Mouse (Mus musculus): ENCODE measurements around the gene Wdr82.

The Wdr82 gene

DNA sequence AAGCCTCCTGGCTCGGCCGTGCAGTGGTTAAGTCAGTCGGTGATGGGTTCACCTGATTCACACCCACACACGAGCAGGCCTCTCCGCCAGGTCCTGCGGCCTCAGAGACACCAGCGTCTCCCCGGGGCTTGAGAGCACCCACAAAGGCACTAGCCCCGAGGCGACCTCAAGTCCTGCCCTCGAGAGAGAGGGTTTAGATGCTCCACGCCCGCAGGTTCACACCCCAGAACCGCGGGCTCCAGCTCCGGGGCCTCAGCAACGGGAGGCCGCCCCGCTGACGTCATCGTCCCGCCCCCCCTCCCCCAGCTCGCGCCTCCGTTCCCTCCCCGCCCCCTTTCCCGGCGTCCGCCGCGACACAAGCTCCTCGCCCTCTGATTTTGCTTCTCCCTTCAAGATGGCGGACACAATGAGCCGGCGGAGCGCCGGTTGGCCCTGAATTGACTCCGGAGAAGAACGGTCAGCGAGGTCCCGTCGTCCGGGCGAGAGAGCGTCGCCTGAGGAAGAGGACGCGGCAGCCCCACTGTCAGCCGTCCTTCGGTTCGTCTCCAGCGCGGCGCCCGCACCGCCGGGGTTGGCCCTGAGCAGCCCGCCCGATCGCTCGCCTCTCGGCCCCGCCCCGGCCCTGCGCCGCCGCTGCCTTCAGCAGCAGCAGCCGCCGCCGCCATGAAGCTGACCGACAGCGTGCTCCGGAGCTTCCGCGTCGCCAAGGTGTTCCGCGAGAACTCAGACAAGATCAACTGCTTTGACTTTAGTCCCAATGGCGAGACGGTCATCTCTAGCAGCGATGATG is at the start of gene Wdr82:
Wdr82 (plus strand) TSS at position 373 of the 790 bp plus-strand sequence.
- peak; percentile 95 for DNase-seq (ENCODE audit: low read depth)

DNA sequence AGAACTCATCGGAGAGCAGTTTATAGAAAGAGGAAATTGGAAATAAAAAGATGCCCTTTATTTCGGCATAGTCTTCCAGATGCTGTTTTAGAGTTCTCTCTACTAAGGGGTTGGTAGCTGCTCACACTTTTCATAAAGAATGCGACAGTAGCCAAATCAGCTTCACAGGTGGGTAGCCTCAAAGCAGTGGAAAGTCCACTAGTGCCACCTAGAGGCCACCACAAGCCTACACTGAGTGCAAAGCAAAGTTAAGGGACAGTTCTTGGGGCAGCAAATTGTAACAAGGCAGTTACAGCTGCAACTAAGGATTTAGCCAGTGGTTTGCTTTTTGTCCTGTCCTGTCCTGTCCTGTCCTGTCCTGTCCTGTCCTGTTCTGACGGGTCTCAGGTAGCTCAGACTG is 47.1 kb upstream of the Wdr82 start:
- DNase-seq (ENCODE audit: low read depth), result peak; percentile 43

DNA sequence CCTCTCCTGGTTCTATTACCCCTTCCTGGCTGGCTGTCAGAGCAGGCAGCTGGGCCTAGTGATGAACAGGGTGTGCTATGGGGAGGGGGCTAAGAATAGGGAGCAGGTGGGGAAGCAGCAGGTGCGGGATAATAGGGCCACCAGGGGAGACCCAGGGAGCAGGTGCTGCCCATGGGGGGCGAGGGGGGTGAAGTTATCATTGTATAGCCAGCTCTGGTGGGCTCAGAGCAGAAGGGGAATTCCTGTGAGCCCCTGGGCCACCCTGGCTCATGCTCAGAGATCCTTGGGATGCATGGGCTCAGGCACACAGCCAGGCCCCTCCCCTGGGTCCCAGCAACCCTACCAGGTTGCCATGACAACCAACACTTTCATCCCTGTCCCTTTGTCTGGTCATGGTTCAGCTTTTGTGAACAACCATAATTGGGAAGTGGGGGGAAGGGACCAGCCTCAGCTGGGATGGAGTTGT is 43.9 kb upstream of the Wdr82 start:
- no peak for DNase-seq (ENCODE audit: low read depth)

DNA sequence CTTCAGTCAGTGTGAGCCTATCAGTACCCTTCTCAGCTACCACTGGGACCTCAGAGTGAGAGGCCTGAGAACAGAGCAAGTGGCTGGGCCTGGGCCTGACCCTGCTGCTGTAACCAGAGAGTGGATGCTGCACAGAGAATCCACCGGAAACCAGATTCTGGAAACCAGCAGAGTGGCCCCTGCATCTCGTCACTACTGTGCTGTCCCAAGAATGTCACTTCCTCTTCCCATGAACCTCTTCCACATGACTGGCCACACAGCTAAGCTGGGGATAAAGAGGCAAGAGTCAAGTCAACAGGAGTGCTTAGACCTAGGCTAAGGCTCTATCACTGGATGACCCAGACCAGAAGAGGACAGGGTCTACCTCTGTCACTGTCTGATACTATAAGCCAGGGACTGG is 41.7 kb upstream of the Wdr82 start:
- DNase-seq (ENCODE audit: low read depth), result no peak

DNA sequence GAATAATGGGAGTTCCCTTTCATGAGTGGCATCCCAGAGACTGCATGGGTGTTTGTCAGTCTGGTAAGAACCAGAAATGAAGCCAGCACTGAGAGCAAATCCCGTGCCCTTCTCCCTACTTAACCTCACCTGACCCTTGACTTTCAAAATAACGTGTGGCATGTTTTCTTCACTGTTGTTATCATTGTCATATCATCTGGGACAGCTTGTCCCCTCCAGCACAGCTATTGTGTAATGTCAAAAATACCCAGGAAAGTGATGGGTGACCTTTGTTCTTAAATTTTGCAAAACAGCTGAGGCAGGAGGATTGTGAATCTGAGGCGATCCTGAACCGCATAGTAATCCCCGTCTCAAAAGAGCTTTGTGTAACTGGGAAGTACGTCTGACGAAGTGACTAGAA is 40.5 kb upstream of the Wdr82 start:
- no peak for DNase-seq (ENCODE audit: low read depth)

DNA sequence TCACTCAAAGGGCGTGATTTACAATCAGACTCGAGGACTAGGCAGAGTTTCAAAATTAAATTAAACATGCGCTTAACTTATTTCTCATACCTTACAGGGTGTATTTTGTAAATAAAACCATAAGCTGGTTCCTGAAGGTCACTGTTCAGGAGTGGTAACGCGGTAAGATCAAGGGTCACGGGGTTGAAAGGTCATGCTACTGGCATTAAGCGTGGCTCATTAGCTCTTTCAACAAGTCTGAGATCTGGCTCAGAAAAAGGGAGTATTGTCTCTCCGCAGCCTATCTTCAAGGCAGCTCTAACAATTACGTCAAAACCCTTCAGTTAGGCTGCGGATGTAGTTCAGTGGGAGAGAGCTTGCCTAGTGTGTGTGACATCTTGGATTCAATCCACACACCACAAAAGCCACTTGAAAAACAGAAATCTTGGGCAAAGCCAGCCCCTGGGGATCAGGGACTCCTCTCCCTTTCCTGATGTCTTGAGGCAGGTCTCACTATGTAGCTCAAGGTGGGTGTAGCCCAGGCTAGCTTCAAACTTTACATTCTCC is 33.0 kb upstream of the Wdr82 start:
- no peak for DNase-seq (ENCODE audit: low read depth)

DNA sequence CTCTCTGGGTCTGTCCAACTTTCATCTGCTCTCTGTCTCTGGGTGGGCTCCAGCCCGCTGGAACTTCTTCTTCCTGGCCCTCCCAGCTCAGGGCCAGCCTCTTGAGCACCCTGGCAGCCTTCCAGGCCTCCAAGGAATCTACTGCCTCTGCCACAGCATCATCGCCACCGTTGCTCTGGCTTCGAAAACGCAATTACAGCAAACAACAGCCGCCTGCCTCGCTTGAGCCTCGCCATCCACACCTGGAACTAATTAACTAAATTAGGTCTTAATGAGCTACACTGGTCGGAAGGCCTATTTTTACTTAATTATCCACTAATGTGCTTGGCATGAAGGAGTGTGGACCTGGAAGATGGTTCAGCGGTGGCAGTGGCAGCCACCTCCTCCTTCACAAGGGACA is 31.0 kb upstream of the Wdr82 start:
- peak; percentile 15 for DNase-seq (ENCODE audit: low read depth)

DNA sequence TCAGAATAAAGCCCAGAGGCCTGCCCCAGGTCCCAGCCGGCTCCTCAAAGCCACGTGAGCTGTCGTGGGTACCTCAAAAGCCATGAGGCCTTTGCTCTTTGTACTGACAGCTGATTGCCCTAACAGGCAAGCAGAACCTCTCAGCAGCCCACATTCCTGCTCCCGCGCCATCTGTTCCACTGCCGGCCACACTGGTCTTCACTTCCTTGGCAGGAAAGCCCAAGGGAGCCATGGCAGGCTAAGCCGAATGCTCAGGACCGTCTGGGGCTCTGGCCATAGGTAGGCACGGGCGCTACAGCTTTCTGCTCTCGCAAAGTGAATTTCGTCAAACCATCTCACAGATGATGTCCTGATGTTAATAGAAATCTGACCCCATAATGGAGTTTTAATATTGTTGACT is 28.8 kb upstream of the Wdr82 start:
- no peak for DNase-seq (ENCODE audit: low read depth)

DNA sequence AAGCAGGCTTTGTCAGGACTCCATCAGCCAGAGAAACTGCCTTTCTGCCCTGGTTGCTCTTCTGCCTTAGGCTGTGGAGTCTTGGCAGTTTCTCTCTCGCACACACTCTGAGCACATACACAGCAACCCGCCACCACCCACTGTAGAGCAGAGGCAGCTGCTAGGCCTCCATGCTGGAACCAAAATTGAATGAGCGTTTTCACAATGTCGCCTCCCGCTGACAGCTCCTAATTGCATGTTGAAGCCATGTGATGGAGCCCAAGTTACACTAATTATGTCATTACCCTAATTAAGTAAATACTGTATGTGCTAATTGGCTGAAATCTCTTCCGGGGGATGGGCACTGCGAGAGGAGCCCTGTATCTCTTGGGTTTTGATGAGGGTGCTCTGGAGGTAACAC is 26.6 kb upstream of the Wdr82 start:
- DNase-seq (ENCODE audit: low read depth), result no peak

DNA sequence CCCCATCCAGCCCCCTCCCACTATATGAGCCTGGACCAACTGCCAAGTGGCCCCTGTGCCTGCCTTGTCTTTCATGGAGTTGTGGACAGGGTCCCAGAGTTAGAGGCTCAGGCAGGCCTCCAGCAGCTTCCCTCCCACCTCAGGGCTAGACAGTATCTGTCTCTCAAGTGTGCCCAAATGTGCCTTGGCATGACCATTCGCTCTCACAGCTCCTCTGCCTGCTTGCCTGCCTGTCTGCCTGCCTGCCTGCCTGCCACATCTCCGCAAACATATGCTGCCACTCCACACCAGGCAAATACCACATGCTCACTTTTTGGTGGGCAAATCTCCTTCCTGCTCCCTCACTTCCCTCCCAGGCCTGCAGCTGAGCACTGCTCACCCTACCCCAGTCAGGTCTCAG is 25.1 kb upstream of the Wdr82 start:
- no peak for DNase-seq (ENCODE audit: low read depth)

DNA sequence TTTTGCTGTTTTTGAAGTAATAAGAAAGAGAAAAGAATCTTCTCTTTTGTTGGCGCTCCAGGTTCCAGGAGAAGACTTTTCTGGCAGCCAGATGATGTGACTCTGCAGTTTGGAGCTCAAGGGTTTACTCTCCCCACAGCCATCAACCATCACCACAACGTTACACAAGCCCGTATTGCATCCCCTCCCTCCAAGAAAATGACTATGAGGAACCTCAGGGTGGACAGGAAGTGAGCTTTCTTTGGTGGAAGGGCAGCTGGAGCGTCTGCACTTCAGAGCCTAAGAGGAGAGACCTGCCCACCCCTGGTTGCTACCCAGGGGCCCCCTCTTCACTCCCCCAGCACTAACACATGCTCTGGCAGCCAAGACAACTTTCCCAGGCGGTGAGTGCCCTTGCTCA is 23.4 kb upstream of the Wdr82 start:
- DNase-seq (ENCODE audit: low read depth), result no peak

DNA sequence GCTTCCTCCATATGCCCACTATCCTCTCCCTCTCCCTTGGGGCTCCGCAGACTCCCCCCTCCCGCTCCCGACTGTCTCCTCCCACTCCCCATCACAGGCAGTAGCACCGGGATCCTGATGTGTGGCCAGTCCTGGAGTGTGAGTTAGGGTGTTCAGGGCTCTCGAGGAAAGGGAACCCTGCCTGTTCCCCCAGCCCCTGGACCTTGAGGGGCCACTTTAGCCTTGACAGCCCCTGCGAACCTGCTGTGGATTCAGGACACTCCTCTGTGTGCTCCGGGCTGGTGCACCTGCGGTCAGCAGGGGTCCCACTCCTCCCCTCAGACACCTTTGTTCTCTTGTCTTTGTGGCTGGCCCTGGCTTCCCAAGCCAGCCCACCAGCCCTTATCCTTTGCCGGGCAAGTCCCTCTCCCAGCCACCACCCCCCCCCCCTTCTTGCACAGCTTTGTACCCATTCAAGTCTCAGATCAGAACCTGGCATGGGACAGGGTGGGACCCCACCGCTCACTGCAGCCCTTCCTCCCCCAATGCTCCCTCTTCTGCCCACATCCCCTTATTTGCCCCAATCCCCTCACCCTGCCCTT is 22.8 kb upstream of the Wdr82 start:
- DNase-seq (ENCODE audit: low read depth), result no peak

DNA sequence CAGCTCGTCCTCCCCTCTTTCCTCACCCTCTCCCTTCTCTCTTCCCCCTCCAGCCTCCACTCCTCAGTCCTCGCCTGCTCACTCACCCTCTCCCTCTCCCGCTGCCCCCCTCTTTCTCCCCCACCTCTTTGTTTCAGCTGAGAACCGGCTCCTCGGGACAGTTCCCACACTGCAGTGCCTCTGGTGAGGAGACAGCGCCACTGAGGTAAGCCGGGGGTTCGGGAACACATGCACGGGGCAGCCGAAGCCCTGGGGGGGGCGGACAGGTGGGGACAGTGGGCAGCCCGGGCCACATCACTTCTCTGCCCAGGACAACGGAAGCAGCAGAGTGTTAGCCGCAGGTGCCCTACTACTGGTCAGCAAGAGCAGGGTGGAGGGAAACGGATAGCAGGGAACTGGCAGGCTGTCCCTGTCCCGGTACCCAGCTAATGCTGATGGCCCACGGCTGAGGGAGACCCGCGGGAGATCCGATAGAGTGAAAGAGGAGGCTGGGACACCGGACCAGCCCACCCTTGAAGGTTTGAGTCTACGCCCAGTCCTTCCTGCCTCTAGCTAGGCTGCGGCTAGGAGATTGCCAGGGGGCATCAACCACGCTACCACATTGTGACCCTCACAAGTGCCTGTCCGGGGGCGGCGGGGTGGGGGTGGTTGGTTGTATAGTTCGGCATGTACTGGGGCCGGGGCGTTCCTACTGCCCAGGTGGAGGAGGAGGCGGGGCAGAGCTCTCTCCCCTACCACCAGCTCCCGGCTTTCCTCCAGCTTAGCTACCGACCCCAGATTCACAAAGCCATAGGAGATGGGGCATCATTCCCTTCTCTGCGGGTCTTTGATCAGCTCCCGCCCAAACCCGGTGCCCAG is 22.0 kb upstream of the Wdr82 start:
- no peak for DNase-seq (ENCODE audit: low read depth)

DNA sequence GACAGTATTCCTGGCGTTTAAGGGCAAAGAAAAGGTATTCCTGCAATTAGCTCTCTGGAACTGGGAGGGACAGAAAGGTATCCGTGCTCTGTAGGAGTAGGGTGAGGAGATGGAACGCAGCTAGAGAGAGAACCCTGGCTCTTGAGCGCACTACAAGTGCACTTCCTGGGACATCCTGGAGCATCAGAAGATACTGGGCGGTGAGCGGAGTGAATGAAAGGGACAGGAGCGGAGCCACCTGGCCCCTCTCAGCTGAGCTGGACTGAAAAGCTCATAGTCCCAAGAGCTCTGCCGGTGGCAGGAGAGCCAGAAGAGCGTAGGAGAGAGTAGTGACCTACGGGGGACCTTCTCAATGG is 21.4 kb upstream of the Wdr82 start:
- DNase-seq (ENCODE audit: low read depth), result no peak

DNA sequence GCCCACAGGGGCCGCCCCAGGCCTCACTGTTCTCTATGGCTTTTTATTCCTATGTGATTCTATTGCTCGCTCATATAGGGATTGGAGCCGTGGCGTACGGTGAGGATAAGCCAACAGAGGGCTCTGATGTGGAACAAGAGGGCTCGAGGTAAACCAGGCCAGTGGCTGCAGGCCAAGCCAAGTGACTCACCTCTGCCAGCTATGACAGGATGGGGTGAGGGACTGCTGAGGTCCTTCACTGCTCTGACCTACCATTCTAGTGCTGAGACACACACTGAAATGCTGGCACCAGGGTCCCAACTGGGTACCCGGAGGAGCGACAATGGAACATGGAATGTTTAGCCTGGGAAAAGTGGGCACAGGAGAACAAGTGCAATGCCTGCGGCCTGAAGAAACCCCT is 16.6 kb upstream of the Wdr82 start:
- peak; percentile 28 for DNase-seq (ENCODE audit: low read depth)

DNA sequence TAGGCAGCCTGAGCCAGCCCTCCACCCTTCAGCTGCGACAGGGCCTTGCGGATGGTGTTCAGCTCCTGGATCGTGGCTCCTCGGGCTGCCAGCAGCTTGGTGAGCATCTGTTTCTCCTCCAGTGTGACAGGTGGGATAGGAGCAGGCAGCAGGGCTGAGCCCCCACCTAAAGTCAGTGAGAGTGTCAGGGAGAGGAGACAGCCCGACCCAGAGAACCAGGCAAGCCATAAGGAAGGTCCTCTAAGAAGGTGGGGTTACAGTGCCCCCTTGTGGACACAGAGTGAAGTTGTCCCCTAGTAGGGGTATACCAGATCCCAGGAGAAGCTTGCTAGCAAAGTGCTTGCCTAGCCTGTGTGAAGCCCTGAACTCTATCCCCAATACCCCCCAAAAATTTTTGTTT is 14.3 kb upstream of the Wdr82 start:
- peak; percentile 79 for DNase-seq (ENCODE audit: low read depth)

DNA sequence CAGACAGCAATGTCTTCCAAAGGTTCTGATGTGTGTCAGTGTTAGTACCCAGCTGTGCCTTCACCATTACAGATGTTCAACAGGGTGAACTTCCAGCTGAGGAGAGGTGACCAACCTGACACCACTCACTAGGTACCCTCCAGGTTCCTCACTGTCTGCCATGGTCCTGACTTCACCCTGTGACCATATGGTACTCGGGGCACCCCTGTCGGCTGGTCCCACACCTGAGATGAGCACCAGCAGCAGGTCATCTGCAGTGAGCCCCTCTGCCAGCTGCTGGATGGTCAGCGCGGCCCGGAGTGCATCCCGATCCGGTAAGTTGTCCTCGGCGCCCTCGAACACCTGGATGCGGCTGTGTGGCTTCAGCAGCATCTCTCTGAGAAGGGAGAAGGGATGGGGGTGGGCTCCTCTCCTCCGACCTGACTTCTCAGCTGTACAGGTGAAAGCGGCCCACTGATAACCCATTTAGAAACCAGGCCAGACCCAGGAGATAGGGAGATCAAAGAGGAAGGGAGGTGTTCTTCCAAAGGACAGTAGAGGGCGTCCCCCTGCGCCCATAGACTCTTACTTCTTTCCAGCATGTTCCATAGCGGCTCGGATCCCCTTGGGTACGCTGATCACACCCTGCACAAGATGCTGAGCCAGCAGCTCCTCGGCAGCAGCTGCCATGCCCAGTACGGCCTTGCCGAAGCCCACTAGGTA is 13.7 kb upstream of the Wdr82 start:
- DNase-seq (ENCODE audit: low read depth), result no peak

DNA sequence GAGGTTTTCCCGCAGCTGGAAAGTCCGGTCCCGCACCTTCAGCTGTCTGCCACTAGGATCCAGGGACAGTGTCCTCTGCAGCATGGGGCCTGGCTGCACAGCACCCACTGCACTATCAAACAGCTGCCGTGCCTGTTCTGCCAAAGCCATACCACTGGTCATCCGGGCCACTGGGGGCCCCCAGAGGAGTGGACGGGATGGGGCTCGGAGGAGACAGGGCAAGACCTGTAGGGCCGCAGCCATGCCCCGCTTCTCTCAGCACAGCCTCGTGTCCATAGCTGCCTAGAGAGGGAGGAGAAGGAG is 13.2 kb upstream of the Wdr82 start:
- no peak for DNase-seq (ENCODE audit: low read depth)

DNA sequence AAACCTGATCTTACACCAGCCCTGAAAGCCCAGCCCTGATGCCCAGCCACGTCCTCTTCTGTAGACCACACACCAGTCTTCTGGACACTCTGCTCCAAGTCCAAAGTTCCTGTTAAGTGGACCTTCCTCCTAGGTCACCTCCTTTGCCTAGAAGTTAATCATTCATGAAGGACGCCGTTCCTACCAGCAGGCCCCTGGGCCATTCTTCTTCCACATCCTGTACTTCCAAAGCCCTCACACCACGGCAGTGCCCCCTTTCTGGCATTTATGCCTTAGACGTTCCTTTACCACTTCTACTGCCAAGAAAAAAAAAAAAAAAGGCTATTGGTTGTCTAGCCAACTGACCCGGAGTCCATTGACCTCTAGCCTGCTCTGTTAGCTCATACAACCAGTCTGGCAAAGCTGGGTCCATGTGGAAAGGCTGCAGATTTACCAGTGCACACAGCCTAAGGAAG is 12.7 kb upstream of the Wdr82 start, which contains the start of gene Glyctk:
Glyctk (minus strand) TSS at position 102 of the 455 bp plus-strand sequence.
- DNase-seq (ENCODE audit: low read depth), result no peak

DNA sequence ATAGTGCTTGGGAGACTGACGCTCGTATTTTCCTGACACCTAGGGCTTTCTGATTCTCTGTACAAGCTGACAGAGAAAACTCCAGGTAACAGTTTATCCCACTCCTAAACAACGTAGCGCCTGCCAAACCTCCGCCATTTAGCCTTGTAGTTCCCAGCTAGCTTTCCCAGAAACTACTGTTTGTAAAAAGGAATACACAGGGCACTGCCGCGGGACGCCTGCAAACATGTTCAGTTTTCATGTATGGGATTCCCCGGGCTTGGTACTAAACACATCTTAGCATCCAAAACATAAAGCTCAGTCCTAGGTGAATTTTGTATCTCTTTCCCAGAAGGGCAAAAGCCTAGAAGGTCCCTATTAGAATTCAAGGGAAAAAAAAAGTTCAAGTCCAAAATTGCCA is 11.5 kb upstream of the Wdr82 start:
- no peak for DNase-seq (ENCODE audit: low read depth)

DNA sequence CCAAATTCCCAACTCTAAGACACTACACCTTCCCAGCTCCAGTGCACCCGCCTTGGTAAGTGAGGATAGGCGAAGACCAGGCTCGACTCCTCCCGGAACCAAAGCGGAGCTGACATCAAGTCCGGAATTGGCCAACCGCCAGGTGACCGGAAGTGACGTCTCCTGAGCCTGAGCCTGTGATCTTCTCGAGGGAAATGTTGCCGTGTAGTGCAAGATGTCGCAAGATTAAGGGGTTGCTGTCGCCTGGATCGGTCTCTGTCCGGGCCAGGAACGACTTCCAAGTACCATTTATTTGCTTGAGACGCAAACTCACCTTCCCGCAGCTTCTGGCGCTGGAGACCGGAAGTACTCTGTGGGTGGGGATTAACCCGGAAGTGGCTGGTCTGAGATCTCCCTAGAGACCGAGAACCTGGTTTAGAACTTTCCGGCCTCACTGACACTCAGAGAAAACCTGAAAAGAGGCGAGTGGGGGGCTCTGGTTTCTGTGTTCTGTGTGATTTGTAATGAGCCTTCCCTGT is 10.9 kb upstream of the Wdr82 start:
- DNase-seq (ENCODE audit: low read depth), result peak; percentile 94

DNA sequence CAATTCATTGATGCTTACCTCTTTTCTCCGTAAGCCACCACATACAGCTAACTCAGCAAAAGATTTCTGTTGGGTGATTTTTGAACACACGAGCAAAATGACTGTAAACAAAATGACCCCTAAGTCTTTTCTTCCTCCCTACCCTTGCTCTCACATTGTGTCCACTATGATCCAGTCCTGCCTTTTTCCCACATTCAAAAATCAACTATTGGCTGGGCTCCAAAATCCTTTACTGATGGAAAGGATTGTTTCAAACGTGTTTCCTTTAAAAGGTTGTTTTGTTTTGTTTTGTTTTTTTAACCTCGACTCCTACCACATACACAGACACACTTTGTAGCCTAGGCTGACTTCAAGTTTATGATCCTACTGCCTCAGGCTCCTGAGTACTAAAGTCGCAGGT is 10.3 kb upstream of the Wdr82 start:
- DNase-seq (ENCODE audit: low read depth), result no peak

Measured in NIH3T3 (cell line).